Mouse (Mus musculus) CD4-positive, CD25-positive, alpha-beta regulatory T cell, adult 4 months (primary cell): ENCODE results near the gene Olfm1. TPM values are rescaled to one million over a fixed set of nuclear protein-coding genes. Genes with fewer than 3 reads are reported as not detected.

Experiments
- ATAC-seq: one replicate; pipeline ENCODE4 v1.8.0; 2017
- polyA plus RNA-seq, 2 experiments: library from polyadenylated mRNA; unstranded; fragments of 100-300 nt; shearing (Covaris generic); gene quantifications; one replicate each; pipeline ENCODE4 v1.2.1; 2017

Gene Olfm1
- polyA plus RNA-seq, 2 experiments from 2014 or later = not detected

DNA sequence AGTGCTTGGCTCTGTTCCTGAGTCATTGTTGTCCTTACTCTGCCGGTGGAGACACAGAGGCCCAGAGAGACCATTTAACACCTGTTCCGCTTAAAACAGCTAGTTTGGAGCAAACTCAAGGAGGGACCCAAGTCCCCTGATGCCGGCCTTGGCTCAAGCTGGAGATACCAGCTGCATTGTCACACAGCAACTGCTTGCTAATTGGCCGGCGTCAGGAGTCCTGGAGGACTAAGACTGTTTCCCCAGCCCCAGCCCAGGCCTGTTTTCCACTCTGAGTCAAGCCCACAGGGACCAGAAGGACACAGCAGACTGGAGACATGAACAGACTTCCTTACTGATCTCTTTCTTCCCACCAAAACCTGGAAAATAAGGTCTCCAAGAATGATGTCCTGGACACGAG, 43.7 kb downstream of the Olfm1 start:
- no peak for ATAC-seq

DNA sequence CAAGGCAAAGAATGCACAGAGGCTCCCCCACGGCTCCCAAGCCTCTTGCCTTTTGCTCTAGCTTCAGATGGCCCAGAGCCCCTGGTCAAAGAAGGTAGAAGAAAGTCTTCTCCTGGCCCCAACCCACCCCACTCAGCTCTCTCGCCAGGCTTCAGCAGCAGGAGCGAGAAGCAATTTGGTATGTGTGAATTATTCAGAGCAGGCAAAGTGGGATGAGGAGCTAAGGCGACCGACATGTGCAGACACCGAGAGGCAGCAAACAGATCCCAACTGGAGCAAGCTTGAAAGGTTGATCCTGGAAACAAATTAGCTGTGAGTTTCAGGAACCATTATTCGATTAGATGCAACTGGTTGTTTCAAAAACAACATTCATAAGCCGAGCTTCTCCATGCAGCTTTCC, 46.8 kb downstream of the Olfm1 start:
- no peak for ATAC-seq

DNA sequence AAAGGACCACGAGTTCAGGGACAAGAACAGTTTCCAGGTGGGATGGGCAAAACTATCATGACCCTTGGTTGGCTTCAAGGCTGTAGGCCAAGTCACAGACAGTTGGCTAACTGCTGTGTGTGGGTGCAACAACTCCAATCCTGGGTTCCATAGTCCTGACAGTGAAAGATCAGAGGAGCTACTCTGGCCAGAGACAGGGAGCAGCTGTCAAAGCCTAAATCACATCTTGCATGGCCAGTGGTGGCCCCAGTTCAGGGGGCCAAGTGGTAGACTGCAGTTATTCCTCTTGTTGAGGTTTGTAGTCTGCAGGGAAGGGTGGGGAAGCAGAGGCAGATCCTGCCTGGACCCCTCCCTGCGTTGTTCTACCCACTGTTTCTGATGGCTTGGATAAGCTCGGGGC, 48.1 kb downstream of the Olfm1 start:
- ATAC-seq = no peak

DNA sequence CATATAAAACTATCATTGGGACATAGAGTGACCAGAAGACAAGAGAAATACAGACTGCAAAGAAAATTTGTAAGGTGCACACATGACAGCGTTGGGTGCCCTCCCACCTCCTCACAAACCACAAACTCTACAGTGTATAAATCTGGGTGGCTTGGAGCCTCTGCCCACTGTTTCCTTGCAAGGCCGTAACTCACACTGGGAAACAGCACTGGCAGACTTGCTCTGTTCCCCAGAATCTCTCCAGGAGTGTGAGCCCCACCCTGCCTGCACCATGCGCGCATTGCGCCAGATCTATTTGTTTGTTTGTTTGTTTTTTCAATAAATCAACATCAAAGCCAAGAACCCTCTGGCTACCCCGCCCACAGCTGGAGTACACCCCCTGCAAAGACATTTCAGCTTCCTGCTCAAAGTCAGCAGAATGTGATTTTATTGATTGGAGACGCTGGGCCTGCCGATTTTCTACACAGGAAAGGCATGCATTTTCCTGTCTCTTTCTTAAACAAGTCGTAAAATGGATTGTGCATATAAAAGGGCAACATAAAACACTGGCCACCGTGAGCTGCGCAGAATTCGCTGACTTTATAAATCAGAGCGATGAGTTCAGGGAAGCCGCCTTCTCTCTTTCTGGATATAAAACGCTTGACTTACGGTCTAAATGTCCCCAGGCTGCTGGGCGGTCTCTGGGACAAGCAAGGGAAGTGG, 48.9 kb downstream of the Olfm1 start:
- no peak for ATAC-seq

DNA sequence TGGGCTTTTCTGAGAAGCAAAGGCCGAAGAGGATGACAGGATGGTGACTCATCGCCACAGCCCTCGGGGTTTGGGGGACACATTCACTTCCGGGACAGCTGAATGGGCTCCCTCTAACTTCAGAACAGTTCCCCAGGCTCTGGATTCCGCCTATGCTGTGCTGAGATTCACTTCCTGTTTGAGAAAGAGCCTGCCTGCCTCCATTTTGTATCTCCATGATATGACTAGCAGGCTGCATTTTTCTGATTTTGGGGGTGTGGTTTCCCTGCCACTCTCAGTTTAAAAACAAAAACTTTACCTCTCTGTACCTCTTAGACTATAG, 49.4 kb downstream of the Olfm1 start:
- no peak for ATAC-seq

DNA sequence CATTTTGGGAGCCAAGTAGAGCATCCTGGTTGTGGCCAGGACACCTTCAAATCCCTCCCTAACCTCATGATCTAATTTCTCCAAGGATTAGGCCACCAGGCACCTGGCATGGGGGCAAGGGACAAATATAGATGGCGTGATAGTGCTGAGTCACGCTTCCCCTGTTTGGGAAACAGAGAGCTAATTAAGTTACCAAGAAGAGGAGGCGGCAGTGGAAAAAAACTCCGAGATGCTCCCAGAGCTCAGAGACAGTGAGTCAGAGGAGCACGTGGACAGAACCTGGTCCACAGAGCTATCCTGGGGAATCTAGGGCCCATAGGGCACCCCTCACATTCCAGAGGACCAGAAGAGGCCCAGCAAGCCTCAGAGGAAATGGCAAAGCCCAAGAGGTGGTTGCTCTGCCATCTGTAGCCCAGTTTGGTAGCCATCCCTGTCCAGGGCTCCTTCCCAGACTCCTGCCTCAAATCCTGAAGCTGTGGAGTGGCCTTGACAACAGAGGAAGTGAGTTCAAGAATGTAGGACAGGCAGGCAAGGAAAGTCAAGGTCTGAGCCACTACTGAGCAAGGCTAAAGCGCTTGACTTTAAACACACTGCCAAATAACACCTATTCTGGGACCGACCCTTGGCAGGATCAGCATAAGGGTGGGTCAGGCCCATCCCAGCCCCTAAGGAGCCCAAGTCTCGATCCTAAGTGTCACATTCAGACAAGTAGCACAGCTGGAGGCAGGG, 52.0 kb downstream of the Olfm1 start:
- ATAC-seq = no peak

DNA sequence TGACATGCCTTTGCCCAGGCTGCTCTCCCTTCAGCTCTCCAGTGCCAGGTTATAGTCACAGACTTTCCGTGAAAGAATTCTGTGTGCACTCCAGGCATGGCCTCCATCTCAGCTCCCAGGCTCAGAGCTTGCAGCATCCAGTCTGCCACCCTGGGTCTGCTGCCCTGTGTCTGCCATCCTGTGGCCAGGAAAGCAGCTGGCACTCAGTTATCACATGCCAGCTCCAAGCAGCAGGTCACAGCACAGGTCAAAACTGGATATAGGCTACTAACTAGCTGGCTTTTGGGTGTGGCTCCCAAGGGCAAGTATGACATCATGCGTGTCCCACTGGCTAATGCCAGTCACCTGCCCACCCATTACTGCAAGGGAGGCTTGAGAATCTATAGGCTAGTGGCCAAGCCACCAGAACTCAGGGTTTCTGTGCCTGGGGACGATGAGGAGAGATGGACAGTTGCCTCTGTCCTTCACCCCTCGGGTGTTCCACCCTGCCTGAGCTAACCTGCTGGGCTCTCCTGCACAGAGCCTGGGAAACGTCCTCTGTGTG, 53.4 kb downstream of the Olfm1 start:
- no peak for ATAC-seq

DNA sequence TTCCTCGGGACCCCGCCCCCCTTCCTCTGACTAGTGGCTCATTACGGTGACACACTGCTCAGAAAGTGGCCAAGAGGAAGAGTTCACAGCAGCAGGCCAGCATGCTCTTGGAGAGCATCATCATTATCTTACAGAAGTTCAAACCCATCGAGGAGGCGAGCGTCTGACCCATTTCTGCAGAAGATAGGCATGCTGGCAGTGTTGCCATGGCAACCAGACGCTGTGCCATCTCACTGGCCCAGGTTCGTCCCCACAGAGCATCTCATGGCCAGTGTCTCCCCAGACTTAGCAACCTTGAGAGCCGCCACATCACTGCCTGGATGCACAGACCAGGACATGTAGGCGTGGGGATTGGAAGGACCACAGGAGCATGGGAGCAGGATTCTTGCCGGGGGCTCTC, 54.3 kb downstream of the Olfm1 start:
- no peak for ATAC-seq

DNA sequence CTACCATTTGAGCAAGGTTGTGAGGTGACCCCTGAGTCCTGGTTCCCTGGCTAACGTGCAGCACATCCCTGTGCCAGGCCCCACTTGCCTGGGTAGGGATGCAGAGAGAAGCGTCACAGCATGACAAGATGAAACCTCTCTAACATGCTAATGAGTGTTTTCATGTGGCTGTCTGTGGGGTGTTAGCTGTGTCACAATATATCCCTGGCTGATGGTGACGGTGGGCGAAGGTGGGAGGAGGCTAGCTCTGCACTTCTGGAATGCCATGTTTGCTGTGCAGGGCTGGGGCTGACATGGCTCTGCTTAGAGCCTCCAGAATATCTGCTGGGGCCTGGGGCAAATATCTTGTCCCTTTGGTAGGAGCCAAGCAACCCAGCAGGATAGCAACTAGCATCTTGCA, 59.8 kb downstream of the Olfm1 start:
- no peak for ATAC-seq

DNA sequence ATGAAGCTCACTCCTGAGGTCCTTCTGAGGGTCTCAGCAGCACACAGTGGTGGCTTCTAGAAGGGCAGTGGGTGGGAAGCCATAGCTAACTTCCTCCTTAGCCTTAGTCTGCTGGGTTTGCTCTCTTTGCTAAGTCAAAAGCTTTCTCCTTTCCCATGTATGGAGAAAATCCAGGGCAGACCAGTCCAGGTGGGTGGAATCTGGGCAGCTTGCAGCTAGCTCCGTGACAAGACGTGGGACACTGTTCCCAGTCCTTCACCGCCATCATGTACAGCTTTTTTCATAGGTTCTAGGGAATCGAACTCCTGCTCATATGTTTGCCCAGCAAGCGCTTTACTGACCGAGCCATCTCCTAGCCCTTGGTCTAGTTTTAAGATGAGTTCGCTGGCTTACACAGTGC, 63.2 kb downstream of the Olfm1 start:
- ATAC-seq = no peak

DNA sequence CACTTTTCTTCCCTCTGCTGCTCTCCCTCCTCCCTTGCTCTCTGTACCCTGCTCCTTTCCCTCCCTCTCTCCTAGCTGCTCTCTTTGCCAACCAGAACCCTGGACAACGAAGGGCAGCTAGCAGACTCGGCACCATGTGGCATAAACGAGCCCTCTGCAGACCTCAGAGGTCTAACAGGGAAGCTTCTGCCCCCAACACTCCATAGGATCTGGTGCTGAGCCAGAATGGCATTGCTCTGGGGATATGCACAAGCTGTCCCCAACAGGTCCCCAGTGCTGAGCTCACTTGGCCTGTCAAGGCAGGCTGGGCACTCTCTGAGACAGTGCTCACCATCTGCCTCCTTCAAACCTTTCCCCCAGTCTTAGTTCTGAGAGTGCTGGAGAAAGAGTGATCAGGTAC, 68.6 kb downstream of the Olfm1 start:
- no peak for ATAC-seq

DNA sequence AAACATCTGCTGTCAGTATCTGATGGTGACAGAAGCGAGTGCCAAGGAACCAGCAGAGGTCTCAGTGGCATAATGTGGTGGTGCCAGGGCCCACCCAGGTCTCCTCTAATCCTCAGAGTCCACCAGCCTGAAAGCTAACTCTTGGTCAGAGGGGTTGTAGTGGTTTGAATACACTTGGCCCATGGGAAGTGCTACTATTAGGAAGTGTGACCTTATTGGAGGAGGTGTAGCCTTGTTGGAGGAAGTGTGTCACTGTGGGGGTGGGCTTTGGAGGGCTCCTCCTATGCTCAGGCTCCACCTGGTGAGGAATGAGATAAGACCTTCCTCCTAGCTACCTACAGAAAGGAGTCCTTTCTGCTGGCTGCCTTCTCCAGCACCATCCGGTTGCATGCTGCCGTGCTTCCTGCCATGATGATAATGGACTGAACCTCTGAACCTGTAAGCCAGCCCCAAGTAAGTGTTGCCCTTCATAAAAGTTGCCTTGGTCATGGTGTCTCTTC, 75.0 kb downstream of the Olfm1 start:
- no peak for ATAC-seq

DNA sequence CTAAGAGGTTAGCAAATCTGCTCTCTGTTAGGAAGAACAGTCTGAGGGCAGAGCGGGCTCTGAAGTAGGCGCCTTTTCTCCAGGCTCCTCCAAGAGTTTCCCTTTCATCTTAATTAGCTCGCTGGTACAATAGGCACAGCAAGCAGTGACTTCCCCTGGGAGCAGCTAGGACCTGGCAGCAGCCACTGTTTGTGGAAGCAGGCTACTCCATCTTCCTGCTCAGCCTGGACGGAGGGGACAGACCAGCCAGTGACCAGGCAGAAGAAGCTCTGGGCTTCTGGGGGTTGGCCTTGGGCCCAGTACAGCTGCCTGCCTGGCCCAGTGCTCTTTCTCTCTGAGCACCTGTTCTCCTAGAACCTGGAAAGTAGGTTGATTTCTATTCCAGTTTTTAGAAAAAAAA, 77.8 kb downstream of the Olfm1 start:
- no peak for ATAC-seq

DNA sequence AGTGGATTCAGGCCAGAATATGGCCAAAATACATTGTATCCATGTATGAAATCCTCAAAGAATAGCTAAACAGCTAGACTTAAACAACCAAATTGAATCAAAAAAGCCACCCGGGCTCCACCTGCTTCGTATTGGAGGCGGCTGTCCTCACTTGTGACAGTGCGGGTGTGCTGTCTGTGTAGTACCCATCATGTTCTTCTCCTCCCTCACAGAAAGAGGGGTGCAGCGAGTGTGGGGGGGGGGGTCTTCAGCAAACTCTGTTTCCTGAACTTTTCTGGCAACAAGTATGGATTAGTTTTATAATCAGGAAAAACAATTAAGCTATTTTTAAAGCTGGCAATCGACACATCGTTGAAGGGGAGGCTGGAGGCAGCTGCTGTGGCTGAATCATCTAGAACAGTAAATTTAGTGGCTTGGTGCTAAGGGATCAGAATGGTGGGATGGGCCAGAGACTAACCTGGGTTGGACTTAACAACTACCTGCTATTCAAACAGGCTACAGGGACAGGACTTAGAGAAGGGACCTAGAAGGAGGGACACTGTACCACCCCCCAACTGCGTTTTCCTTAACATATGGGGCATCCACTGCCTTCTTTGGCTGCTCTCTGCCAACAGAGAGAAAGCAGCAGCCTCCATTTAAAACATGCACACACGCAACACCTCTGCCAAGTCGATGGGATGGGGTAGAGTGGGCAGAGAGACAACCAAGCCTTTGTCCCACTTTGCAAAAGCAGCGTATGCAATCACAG, 79.6 kb downstream of the Olfm1 start:
- ATAC-seq = no peak

DNA sequence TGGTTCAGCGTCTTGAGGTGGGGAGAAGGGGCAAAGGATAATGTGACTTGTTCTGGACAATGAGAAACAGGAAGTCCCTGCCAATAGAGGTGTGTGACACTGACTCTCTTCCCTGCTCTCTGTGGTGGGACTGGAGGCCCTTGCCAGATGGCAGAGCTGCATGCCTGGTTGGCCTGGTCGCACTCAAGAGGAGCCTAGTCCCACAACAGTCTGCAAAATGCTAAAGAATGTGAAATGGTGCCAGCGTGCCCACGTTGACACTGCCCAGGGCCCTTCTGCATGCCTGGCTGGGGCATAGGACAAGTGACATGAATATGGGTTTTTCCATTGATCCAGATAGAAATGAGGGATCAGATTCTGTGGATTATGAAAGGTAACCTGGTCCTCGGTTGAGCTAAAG, 81.2 kb downstream of the Olfm1 start:
- no peak for ATAC-seq

DNA sequence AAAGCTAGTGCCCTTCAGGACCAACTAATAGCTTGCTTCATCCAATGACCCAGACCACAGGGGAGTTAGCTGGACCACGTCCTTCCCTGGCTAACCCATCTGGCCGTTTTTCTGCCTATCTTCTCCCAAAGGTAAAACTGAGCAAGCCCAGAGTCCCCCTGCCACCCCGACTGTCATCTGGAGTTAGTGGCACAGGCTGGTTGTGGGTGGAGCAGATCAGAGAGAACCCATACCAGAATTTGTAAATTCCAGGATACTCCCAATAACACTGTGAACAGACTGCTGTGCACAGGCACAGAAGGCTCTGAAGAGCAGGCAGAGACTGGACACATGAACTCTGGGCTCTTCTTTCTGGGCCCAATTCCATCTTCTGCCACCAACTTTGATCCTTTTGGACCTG, 82.6 kb downstream of the Olfm1 start:
- no peak for ATAC-seq

DNA sequence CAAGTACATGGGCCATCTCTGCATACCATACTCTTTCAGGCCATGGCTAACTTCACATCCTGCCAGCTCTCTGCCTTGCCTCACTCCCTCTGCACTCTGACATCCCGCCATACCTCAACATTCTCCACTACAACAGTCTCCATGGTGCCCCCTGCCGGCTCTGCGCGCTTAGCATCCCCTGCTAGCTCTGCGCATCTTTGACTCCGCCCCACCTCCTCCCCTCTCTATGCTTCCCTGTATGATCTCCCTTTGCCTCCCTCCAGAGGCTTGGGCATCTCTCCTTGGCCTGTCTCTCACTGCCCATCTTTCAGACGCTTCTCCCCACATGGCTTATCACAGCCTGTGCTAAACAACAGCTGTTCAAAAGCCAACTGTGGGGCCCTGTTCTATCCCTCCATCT, 85.4 kb downstream of the Olfm1 start:
- ATAC-seq = no peak

DNA sequence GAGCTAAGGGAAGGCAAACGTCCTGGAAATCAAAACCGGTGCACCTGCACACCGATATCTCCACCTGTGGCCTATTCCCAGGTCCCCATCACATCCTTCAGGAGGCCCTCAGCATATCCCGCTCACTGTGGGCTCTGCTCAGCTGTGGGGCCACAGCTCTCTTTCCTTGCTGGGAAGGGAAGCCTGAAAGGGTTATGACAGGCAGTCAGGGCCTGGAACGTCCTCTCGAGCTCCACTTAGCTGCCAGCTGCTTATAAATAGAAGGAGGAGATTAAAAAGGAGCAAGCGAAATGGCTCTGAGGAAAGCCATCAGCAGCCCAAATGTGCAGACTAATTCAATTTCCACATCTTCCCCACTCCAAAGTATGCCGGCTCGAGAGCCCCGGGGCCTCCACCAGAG, 86.1 kb downstream of the Olfm1 start:
- no peak for ATAC-seq

Other genes starting within 250 kb of the Olfm1 start
- gene Fcnb, start 108.1 kb upstream of the Olfm1 start, polyA plus RNA-seq = not detected